Mouse (Mus musculus) stomach, embryonic 14.5 days (tissue): ENCODE results near the gene Plppr5. TPM values are rescaled to one million over a fixed set of nuclear protein-coding genes. Genes with fewer than 3 reads are reported as not detected.

Source experiments
- ATAC-seq: fragments of 200-750 bp; cut with Nextera tagmentation; 2 replicates; pipeline ENCODE4 v1.8.0; 2017; ENCODE audit warnings: low read depth, moderate TSS enrichment; ENCODE audit not compliant: insufficient number of reproducible peaks, insufficient read depth, low FRiP score
- H3K27ac ChIP-seq: fragments of 300-500 bp; sonication (generic); 2 replicates; pipeline ENCODE4 v1.5.1; 2014; ENCODE audit warnings: mild to moderate bottlenecking, low read length, moderate library complexity, mixed read lengths
- H3K27me3 ChIP-seq: fragments of 300-500 bp; sonication (generic); 2 replicates; pipeline ENCODE4 v1.6.1; 2014; ENCODE audit warnings: low read length, control low read depth, mixed read lengths; ENCODE audit not compliant: control insufficient read depth, insufficient read depth
- H3K36me3 ChIP-seq: fragments of 300-500 bp; sonication (generic); 2 replicates; pipeline ENCODE4 v1.6.1; 2014; ENCODE audit warnings: mild to moderate bottlenecking, control low read depth, low read length, moderate library complexity, mixed read lengths; ENCODE audit not compliant: control insufficient read depth, insufficient read depth
- H3K4me1 ChIP-seq: fragments of 300-500 bp; sonication (generic); 2 replicates; pipeline ENCODE4 v1.6.1; 2014; ENCODE audit warnings: low read length, control low read depth, mixed read lengths; ENCODE audit not compliant: control insufficient read depth, insufficient read depth
- H3K4me2 ChIP-seq: fragments of 300-500 bp; sonication (generic); replicated peaks from 2 replicates; pipeline ENCODE4 v1.6.1; 2014; ENCODE audit warnings: low read depth, low read length, control low read depth
- H3K4me3 ChIP-seq: fragments of 300-500 bp; sonication (generic); 2 replicates; pipeline ENCODE4 v1.5.1; 2014; ENCODE audit warnings: low read depth, low read length, control low read depth
- H3K9ac ChIP-seq: fragments of 300-500 bp; sonication (generic); replicated peaks from 2 replicates; pipeline ENCODE4 v1.6.1; 2014; ENCODE audit warnings: low read depth, mild to moderate bottlenecking, control low read depth, low read length, moderate library complexity, mixed read lengths
- H3K9me3 ChIP-seq: fragments of 300-500 bp; sonication (generic); 2 replicates; pipeline ENCODE4 v1.6.1; 2016; ENCODE audit warnings: low read depth, low read length, control low read depth; ENCODE audit not compliant: control insufficient read depth
- WGBS: fragments of 180-500 bp; shearing (Covaris S2); extraction: QIAGEN DNeasy Blood & Tissue Kit; methylation state at CpG from one replicate; pipeline ENCODE4 v1.1.7; 2014; 5-methylcytosine and 5-hydroxymethylcytosine counted together
- polyA plus RNA-seq: library from polyadenylated mRNA; unstranded; fragments of >200 nt; fragmentation: Nextera tagmentation; extraction: Ambion mirVana; gene quantifications from 2 replicates; pipeline ENCODE4 v1.2.1, GENCODE M21; 2014

Plppr5 gene
- polyA plus RNA-seq, 1 experiment from 2014 or later, result 2.3 TPM

GRCm38 (mm10) chr3:117602404-117602803 lies 27.8 kb downstream of the Plppr5 start:
- no peaks in the 10 kb centered on the region for H3K36me3 ChIP-seq
- no peak overlapping the region for H3K27ac ChIP-seq
- no peak overlapping the region for H3K9ac ChIP-seq
- no peak overlapping the region for H3K4me2 ChIP-seq
- no peaks in the 10 kb centered on the region for H3K9me3 ChIP-seq
- ATAC-seq, result no peak
- no peaks in the 10 kb centered on the region for H3K4me1 ChIP-seq
- 74% methylated on average over 1 of the region's 1 CpGs for WGBS
- H3K27me3 ChIP-seq, result no peaks in the 10 kb centered on the region
- no peak overlapping the region for H3K4me3 ChIP-seq

DNA sequence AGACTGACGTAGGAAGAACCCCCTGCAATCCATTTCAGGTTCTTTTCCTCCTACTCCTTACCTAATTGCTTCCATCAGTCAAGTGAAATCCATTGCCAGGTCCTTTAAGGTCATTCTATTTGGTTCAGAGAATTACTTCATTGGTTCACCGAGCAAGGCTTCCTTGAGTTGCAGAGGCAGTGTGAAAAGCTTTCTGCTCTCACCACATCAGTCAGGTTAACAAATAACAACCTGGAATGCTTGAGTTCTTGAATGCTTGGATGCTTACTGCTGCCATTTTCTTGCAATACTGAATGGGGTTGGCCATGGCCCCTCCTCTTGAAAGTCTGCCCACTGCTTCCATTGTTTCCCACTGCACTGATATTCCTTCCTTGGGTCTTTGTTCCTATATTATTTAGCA lies 28.8 kb downstream of the Plppr5 start:
- 65% methylated on average over 2 of the region's 2 CpGs for WGBS
- H3K27ac ChIP-seq, result no peak overlapping the region
- no peaks in the 10 kb centered on the region for H3K36me3 ChIP-seq
- H3K4me3 ChIP-seq, result no peak overlapping the region
- H3K9me3 ChIP-seq, result no peaks in the 10 kb centered on the region
- H3K27me3 ChIP-seq, result no peaks in the 10 kb centered on the region
- H3K4me2 ChIP-seq, result no peak overlapping the region
- no peak overlapping the region for H3K9ac ChIP-seq
- H3K4me1 ChIP-seq, result no peaks in the 10 kb centered on the region
- ATAC-seq, result no peak

- H3K36me3 ChIP-seq, result no peaks in the 10 kb centered on the region
- no peak overlapping the region for H3K4me3 ChIP-seq
- no peaks in the 10 kb centered on the region for H3K9me3 ChIP-seq
- H3K27me3 ChIP-seq, result no peaks in the 10 kb centered on the region
- no peaks in the 10 kb centered on the region for H3K4me1 ChIP-seq
- no peak overlapping the region for H3K27ac ChIP-seq
- no peak overlapping the region for H3K9ac ChIP-seq
- ATAC-seq, result no peak
- no peak overlapping the region for H3K4me2 ChIP-seq
These were observed 31.7 kb downstream of the Plppr5 start for GRCm38 (mm10) chr3:117606383-117606782.

- H3K9me3 ChIP-seq, result no peaks in the 10 kb centered on the region
- H3K4me1 ChIP-seq, result no peaks in the 10 kb centered on the region
- no peaks in the 10 kb centered on the region for H3K27me3 ChIP-seq
- no peak for ATAC-seq
- no peak overlapping the region for H3K4me2 ChIP-seq
- no peak overlapping the region for H3K9ac ChIP-seq
- H3K4me3 ChIP-seq, result no peak overlapping the region
- no peak overlapping the region for H3K27ac ChIP-seq
- no peaks in the 10 kb centered on the region for H3K36me3 ChIP-seq
- 65% methylated on average over 5 of the region's 5 CpGs for WGBS
These were observed 36.8 kb downstream of the Plppr5 start for GRCm38 (mm10) chr3:117611453-117611852.

DNA sequence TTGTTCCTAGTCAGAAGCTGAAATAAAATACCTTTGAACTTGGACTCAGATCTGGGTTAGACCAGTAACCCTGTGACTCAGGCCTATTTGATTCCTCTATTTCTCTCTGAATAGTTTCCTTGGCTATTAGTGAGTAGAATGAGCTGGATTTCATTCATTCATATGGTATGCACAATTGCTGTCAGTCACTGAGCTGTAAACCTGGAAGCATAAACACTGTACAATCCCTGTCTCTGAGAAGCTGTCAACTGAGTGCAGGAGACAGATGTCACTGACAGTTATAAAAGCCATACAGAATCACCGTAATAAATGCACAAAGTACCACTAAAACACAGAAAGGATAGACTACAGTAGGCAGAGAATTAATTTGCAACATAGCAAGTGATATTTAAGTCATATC lies 40.2 kb downstream of the Plppr5 start:
- no peak for ATAC-seq
- no peak overlapping the region for H3K9ac ChIP-seq
- 67% methylated on average over 1 of the region's 1 CpGs for WGBS

GRCm38 (mm10) chr3:117625257-117626001 lies 50.8 kb downstream of the Plppr5 start:
- no peaks in the 10 kb centered on the region for H3K4me1 ChIP-seq
- no peak for ATAC-seq
- no peak overlapping the region for H3K9ac ChIP-seq
- no peak overlapping the region for H3K4me3 ChIP-seq
- no peaks in the 10 kb centered on the region for H3K36me3 ChIP-seq
- H3K9me3 ChIP-seq, result no peaks in the 10 kb centered on the region
- H3K27me3 ChIP-seq, result no peaks in the 10 kb centered on the region
- H3K27ac ChIP-seq, result no peak overlapping the region
- 90% methylated on average over 13 of the region's 13 CpGs for WGBS
- H3K4me2 ChIP-seq, result no peak overlapping the region

More for the DNA sequence above, 40.2 kb downstream of the Plppr5 start:
- H3K27me3 ChIP-seq, result no peaks in the 10 kb centered on the region
- no peaks in the 10 kb centered on the region for H3K9me3 ChIP-seq
- no peak overlapping the region for H3K4me3 ChIP-seq
- H3K36me3 ChIP-seq, result no peaks in the 10 kb centered on the region
- H3K4me1 ChIP-seq, result no peaks in the 10 kb centered on the region
- H3K27ac ChIP-seq, result no peak overlapping the region
- no peak overlapping the region for H3K4me2 ChIP-seq

DNA sequence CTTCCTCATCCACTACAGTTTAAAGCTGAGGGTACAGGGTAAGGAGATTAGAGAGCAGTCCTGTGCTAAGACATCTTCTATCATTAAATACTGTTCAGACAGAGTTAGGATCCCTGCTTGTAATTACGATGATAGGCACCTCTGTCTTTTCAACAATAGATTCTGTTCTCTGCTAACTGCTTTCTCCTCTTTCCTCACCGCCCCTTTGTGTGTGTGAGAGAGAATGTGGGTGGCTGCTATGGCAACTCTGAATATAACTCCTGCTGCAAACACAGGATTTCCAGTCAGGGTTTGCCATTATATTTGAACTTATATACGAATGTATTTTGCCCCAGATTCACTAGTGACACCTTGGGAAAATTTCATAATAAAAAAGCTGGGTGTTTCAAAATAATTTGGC lies 54.2 kb downstream of the Plppr5 start:
- H3K9me3 ChIP-seq, result no peaks in the 10 kb centered on the region
- WGBS, result 69% methylated on average over 3 of the region's 3 CpGs
- H3K27ac ChIP-seq, result no peak overlapping the region
- no peak overlapping the region for H3K4me3 ChIP-seq
- no peak overlapping the region for H3K9ac ChIP-seq
- no peaks in the 10 kb centered on the region for H3K27me3 ChIP-seq
- no peak for ATAC-seq
- H3K4me2 ChIP-seq, result no peak overlapping the region
- H3K4me1 ChIP-seq, result no peaks in the 10 kb centered on the region
- H3K36me3 ChIP-seq, result no peaks in the 10 kb centered on the region

DNA sequence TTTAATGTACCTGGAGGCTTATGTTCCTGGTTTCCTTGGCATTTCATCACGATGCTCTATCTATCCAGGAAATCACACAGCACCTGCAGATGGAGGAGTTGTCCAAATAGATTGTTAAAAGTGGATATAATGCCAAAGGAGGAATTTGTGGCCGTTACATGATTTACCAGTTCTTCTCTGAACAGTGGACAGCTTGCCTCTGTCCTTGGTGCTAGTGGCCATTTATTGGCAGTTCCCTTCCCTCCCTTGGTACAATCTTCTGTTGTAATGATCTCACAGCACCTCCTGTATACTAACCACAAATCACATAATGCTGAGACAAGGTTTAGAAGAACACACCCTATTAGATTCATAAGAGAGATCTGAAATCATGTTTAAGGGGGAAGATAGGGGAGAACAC lies 55.7 kb downstream of the Plppr5 start:
- no peak overlapping the region for H3K4me2 ChIP-seq
- ATAC-seq, result no peak
- WGBS, result 46% methylated on average over 2 of the region's 2 CpGs
- no peaks in the 10 kb centered on the region for H3K27me3 ChIP-seq
- no peak overlapping the region for H3K27ac ChIP-seq
- H3K4me1 ChIP-seq, result no peaks in the 10 kb centered on the region
- H3K9ac ChIP-seq, result no peak overlapping the region
- no peaks in the 10 kb centered on the region for H3K9me3 ChIP-seq
- H3K36me3 ChIP-seq, result no peaks in the 10 kb centered on the region
- no peak overlapping the region for H3K4me3 ChIP-seq

DNA sequence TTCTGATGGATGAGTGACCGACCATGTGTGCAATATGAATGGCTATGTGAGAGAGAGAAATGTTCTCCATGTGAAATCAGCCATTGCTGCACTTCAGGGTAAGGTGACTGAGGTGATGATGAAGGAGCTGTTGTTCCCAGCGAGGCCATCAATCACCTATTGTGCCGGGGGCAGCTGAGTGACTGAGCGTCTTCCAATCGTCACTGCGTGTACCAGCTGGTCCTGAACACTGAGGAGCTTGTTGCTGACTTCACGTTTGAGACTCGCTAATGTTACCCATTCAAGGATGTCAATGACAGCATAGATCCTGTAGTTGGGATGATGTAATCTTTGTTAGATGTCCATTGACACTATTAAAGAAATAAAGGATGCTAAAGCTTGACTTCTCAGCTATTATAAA lies 74.0 kb downstream of the Plppr5 start:
- no peaks in the 10 kb centered on the region for H3K9me3 ChIP-seq
- no peak for ATAC-seq
- H3K36me3 ChIP-seq, result no peaks in the 10 kb centered on the region
- H3K4me3 ChIP-seq, result no peak overlapping the region
- WGBS, result 71% methylated on average over 8 of the region's 8 CpGs
- no peak overlapping the region for H3K27ac ChIP-seq
- no peak overlapping the region for H3K4me2 ChIP-seq
- no peaks in the 10 kb centered on the region for H3K4me1 ChIP-seq
- H3K9ac ChIP-seq, result no peak overlapping the region
- H3K27me3 ChIP-seq, result no peaks in the 10 kb centered on the region
